Mouse (Mus musculus): ENCODE results near the gene Samd1.
"Not testable (repeated sequence)": the region's sequence is repeated elsewhere in the genome, so short reads cannot be mapped to it uniquely, and the experiment has no call there.

Gene Samd1

DNA sequence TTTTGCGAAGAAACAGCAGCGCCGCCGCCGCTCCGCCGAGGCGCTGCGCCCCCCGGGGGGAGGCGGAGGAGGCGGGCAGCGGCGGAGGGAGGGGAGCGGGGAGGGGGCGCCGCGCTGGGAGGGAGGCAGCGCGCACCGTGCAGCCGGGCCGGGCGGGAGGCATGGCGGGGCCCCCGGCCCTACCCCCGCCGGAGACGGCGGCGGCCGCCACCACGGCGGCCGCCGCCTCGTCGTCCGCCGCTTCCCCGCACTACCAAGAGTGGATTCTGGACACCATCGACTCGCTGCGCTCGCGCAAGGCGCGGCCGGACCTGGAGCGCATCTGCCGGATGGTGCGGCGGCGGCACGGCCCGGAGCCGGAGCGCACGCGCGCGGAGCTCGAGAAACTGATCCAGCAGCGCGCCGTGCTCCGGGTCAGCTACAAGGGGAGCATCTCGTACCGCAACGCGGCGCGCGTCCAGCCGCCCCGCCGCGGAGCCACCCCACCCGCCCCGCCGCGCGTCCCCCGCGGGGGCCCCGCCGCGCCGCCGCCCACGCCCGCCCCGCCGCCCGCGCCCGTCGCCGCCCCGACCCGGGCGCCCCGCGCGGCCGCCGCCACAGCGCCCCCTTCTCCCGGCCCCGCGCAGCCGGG, at the start of gene Samd1:
Gene Samd1 (plus strand): TSS at position 162 of the 631 bp plus-strand sequence.
- DNase-seq = no peak

GRCm38 (mm10) chr8:83954749-83955105, 42.7 kb upstream of the Samd1 start:
- DNase-seq = no peak

DNA sequence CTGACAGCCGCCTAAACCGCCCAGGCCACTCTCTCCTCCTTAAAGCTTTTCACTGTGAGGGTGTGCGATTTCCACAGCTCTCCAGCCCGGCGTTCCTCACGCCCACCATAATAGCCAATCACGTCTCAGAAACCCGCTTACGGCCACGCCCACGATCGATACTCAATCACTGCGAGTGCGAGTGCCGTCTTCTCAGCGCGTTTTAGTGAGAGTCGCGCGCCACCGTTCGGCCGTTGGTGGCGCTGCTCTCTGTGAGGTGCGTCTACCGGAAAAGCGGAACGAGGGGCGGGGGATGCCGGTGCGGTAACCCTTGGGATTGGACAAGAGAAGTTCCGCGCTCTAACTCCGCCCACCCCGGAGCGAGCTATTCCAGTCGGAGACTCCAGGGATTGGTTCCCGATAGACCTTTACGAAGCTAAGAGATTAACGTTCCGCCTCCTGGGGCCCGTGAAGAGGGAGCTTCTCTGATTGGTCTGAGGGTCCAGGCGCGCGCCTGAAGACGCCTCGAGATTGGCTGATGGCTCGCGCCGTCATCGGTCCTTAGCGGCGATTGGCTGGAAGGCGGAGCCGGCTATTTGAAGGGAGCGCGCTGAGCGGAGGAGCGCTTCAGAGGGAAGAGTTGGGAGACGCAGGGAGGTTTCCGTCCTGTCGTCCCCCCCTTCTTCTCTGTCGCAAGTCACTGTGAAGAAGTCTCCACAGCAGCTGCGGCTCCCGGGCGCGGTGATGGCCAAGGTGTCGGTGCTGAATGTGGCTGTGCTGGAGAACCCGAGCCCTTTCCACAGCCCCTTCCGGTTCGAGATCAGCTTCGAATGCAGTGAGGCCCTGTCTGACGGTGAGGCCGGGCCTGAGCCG, 42.1 kb upstream of the Samd1 start, which contains the start of the genes Gm10644 and Asf1b:
Gene Gm10644 (minus strand): TSS at position 100 of the 852 bp plus-strand sequence.
Gene Asf1b (plus strand): TSS at position 402 of the 852 bp plus-strand sequence.
- peak; percentile 100 for DNase-seq

GRCm38 (mm10) chr8:83955958-83956218, 41.6 kb upstream of the Samd1 start:
- no peak for DNase-seq

DNA sequence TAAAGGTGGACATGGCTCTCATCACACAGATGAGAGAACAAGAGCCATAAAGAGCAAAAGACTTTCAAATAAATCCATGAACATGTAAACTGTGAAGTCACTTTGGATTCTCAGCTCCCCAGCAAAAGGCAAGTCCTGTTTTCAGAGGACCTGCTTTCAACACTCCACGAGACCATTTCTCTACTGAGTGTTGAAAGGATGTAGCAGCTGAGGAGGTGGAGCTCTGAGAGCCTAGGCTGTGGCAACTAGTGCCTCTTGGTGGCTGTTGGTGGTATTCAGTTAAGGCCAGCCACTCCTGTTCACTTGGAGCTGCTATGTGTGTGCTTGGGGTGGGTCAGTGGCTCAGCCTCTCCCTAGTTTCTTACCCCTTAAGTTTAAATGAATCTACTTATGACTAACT, 40.7 kb upstream of the Samd1 start:
- DNase-seq = no peak

GRCm38 (mm10) chr8:83964015-83964765, 33.3 kb upstream of the Samd1 start:
- peak; percentile 25 for DNase-seq

- DNase-seq = no peak
Observed at GRCm38 (mm10) chr8:83967701-83968100, 29.8 kb upstream of the Samd1 start.

- no peak for DNase-seq
Observed at GRCm38 (mm10) chr8:83971121-83971520, 26.4 kb upstream of the Samd1 start.

DNA sequence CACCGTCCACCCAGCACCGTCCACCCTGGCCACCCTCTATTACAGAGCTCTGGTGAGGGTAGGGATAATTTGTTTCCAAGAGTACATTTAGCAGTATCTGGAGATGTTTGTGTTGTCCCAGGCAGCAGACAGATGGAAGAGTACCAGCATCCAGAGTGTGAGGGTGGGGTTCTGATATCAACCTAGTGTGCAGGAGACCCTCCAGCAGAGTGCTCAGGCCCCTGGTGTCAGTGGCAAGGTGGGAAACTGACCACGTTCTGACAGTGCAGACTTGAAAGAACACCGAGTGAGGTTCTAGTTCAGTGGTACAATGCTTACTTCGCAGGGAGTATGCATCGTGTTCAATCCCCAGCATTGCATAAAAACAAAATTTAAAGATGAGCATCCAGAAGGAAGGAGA, 25.8 kb upstream of the Samd1 start:
- DNase-seq = no peak

DNA sequence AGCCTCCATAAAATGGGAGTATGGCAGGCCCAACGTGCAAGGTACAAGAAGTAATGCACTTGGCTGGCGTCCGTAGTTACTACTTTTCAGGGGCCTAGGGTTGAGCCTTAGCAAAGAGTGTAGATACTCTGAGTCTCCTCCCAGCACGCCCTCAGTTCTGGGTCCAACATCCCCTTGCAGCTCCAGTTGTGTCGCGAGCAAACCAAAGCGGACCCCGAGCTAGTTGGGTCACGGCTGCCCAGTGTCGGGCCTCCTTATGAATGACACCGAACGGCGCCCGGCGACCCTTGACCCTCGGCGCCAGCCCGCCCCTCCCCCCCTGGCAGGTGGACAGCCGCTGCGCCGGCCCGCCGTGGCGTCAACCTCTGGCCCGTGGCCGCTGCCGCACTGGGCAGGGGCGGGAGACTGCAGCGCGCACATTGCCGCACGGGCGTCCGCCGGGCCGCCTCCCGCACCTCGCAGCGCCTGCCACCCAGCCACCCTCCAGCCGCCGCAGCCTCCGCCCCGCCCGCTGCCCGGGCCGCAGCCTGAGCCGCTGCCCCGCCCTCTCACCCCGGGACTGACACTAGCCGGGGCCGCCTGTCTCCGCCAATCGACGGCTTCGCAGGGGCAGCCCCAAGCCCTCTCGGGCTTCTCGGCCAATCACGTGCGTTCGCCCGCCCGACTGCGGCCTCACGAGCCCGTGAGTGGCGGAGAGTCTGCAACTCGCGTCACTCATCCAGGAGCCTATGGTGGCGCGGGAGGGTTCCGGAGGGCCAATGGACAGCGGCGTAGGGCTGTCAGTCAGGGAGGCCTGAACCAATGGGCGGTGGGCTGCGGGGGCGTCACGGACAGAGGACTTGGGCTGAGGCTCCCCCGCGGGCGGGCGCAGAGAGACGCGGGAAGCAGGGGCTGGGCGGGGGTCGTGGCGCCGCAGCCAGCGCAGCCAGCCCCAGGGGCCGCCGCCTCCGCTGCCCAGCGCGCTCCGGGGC, 25.0 kb upstream of the Samd1 start, which contains the start of gene Prkaca:
Gene Prkaca (plus strand): TSS at position 844 of the 971 bp plus-strand sequence.
- DNase-seq = peak; percentile 99

DNA sequence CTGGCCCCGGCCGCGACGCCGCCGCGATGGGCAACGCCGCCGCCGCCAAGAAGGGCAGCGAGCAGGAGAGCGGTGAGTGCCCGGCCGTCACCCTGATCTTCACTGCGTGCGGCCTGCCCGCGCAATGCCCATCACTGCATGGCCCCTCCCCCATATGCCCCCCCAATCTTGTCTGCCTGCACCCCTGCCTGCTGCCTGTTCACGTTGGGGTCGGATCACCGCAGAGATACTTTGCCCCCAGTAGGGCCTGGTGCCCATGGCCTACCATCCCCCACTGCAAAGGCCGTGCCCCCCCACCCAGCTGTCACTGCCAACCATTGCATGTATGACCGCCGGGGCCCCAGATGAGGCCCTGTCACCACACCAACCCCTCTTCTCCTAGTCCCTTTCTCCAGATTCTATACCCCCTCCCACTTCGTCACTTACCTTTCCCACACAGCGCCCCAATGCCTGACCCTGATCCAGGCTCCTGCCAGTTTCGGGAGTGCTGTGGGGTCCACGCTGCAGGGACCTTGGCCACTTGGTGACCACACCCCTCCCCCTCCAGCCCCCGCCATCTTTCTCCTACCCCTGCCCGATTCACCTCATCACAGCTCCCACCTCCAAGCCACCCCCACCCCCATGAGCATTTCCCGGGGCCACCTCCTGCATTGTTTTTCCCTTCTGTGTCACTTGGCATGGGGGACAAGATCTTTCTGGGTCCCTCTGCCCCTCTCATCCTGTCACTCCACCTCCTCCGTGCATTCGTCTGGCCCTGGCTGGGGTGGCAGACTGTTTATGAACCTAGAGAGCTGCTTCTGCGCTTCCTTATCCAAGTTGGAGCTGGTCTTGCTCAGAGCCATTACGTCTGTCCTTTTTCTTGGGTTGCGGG, 24.1 kb upstream of the Samd1 start:
- DNase-seq = no peak

- no peak for DNase-seq
Observed at GRCm38 (mm10) chr8:83974521-83974920, 23.0 kb upstream of the Samd1 start.

DNA sequence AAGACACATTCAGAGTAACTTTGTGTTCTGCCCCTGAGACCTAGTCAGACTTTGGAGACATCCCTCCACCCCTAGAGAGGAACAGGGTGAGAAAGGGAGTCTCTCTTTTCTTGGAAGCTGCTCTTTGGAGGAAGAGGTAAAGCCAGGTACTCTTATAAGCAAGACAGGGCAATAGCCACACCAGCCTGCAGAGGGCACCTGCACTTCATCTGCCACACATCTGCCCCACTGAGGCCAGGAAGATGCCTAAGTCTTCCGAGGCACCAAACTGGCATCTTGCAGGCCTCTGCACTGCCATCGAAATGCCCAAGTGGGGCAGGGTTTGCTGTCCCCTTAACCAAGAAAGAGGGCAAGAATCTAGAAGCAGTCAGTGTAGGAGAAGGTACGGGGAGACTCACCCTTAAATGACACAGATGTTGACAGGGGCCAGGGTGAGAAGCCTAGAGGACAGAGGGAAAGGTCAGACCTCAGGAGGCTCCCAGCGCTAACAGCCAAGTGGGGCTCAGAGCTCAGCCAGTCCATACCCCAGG, 21.3 kb upstream of the Samd1 start:
- DNase-seq = no peak

DNA sequence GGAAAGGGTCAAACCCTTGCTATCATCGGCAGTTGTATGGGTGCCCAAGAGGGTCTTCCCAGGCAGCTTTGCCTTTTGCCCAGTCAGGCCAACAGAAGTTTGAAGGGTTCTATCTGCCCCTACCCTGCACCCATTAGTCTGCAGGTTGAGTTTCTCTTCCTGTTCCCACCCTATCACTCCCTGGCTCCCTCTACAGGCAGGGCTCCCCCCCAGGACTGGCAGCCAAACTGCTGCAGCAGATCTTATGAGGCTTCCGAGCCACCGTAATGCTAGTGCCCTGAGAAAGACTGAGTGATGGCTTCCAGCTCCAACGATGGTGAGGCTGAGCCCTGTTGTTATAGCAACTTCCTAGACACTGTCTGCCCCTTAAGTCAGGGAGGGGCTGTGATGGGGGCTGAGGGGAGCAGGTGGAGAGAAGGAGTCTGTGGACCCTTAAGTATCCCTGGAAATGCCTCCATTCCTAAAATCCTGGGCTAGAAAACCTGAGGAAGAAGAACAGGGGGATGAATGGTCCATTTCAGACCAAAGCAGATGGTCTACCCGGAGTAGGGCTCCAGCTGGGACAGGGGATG, 20.6 kb upstream of the Samd1 start:
- no peak for DNase-seq

DNA sequence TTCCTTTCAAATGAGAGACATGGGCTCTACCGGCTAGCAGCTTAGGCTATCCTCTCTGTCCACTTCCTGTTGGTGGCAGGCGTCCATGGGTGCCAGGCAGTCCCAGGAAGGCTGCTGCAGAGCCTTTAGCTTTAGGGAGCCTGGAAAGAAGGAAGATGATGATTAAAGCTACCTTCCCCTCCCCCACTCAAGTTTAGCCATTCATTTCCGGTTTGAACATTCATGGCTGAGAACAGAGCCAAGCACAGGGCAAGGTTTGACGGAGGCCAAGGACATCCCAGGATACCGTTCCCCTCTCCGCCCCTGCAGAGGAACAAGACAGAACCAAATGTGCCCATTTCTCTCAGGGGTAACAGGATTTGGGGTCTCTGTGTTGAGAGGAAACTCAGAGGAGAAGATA, 19.8 kb upstream of the Samd1 start:
- peak; percentile 47 for DNase-seq

GRCm38 (mm10) chr8:83978200-83978599, 19.3 kb upstream of the Samd1 start:
- DNase-seq = no peak

DNA sequence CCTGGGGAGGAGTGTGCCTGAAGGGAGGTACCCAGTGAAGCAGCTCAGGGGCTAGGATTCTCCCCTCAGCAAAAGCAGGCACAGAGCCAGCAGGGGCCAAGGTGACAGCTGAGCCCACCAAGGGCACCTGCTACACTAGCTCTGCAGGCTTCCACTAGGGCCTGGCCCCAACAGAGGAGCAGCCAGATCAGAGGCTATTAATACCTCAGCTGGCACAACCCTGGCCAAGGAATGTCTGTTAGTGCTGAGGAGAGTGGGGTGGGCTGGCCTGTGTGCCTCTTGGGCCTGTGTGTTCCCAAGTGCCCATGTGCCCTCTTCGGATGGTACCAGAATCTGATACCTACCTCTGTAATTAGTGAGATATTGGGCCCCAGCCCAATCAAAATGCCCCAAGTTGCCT, 17.2 kb upstream of the Samd1 start:
- DNase-seq = no peak

DNA sequence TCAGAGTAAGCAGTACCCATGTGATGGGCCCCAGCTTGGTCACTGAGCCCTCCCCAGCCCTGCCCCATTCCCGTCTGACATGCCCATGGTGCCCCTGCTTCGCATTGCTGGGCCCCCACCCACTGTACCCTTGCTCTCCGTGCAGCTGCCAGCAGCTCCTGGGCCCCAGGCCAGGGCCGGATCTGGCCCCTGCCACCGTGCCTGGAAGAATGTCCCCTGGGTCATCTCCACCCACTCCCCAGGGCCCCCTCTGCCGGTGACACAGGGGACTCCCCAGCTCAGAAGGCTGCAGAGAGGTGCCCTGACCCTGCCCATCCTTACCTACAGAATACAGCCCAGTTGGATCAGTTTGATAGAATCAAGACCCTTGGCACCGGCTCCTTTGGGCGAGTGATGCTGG, 16.6 kb upstream of the Samd1 start:
- DNase-seq = no peak

DNA sequence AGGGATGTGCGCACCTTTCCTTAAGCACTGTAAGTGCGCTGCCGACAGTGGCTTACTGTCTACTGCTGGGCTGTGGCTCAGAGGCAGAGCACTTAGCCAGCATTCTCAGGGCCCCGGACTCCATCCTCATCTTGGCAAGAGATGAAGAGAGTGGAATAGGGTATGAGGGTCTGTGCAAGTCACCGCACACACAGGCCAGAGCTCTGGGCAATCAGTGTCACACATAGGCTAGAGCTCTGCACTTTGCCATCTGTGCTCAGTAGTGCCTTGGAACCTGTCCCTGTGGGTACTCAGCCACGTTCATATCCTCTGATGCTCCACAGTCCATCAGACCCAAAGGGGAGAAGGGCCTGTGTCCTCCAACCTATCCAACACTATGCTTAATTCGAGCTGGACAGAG, 15.9 kb upstream of the Samd1 start:
- DNase-seq = no peak

DNA sequence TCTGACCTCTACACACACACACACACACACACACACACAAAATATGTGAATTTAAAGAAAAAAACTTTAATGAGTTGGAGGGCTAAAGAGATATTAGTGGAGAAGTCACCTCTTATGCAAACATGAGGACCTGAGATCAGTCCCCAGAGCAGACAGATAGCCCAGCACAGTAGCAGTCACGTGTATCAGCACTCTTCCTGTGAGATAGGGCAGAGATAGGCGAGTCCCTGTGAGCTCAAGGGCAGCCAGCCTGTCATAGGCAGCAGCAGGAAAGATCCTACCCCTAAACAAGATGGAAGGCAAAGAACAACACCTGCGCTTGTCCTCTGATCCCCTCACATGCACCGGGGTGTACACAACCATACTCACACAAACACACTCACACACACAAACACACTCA, 15.0 kb upstream of the Samd1 start:
- no peak for DNase-seq

DNA sequence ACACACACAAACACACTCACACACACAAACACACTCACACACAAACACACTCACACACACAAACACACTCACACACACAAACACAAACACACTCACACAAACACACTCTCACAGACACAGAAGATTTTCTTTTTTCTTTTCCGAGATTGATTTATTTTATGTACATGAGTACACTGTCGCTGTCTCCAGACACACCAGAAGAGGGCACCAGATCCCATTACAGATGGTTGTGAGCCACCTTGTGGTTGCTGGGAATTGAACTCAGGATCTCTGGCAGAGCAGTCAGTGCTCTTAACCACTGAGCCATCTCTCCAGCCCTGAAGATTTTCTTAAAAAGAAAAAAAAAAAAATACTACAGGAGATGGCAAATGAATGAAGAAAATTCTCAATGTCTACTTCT, 14.2 kb upstream of the Samd1 start:
- DNase-seq = not testable (repeated sequence)
